Mouse (Mus musculus) neural tube, embryonic 15.5 days (tissue): ENCODE measurements around the gene Zfp40. TPM values are rescaled to one million over a fixed set of nuclear protein-coding genes. Genes with fewer than 3 reads are reported as not detected.
"Not testable (repeated sequence)": the region's sequence is repeated elsewhere in the genome, so short reads cannot be mapped to it uniquely, and the experiment has no call there.

Experiments used
- ATAC-seq: fragments of 200-750 bp; cut with Nextera tagmentation; 2 replicates; pipeline ENCODE4 v1.8.0; 2017; ENCODE audit warnings: mild to moderate bottlenecking, moderate TSS enrichment, moderate library complexity; ENCODE audit not compliant: low FRiP score
- H3K27ac ChIP-seq: fragments of 300-500 bp; sonication (generic); replicated peaks from 2 replicates; pipeline ENCODE4 v1.5.1; 2015; ENCODE audit warnings: mild to moderate bottlenecking, inconsistent platforms
- H3K27me3 ChIP-seq: fragments of 300-500 bp; sonication (generic); replicated peaks from 2 replicates; pipeline ENCODE4 v1.6.1; 2015; ENCODE audit warnings: inconsistent platforms
- H3K36me3 ChIP-seq: fragments of 300-500 bp; sonication (generic); 2 replicates; pipeline ENCODE4 v1.6.1; 2015; ENCODE audit warnings: inconsistent platforms
- H3K4me1 ChIP-seq: fragments of 300-500 bp; sonication (generic); 2 replicates; pipeline ENCODE4 v1.6.1; 2015; ENCODE audit warnings: inconsistent platforms
- H3K4me2 ChIP-seq: fragments of 300-500 bp; sonication (generic); 2 replicates; pipeline ENCODE4 v1.6.1; 2015; ENCODE audit warnings: inconsistent platforms, mild to moderate bottlenecking, moderate library complexity
- H3K4me3 ChIP-seq: fragments of 300-500 bp; sonication (generic); replicated peaks from 2 replicates; pipeline ENCODE4 v1.5.1; 2015; ENCODE audit warnings: mild to moderate bottlenecking, inconsistent platforms
- H3K9ac ChIP-seq: fragments of 300-500 bp; sonication (generic); replicated peaks from 2 replicates; pipeline ENCODE4 v1.6.1; 2015; ENCODE audit warnings: mild to moderate bottlenecking, inconsistent platforms
- H3K9me3 ChIP-seq: fragments of 300-500 bp; sonication (generic); replicated peaks from 2 replicates; pipeline ENCODE4 v1.6.1; 2016; ENCODE audit warnings: inconsistent platforms
- WGBS: fragments of 180-500 bp; shearing (Covaris S2); methylation state at CpG from one replicate; pipeline ENCODE4 v1.1.7; 2015; ENCODE audit warnings: mixed read lengths; 5-methylcytosine and 5-hydroxymethylcytosine counted together
- polyA plus RNA-seq: library from polyadenylated mRNA; unstranded; fragments of >200 nt; fragmentation: Nextera tagmentation; extraction: Ambion mirVana; gene quantifications from 2 replicates; pipeline ENCODE4 v1.2.1, GENCODE M21; 2015

The Zfp40 gene
- 22.2 and 26.1 TPM in 2 replicates for polyA plus RNA-seq

GRCm38 (mm10) chr17:23192453-23193379, at the start of gene Zfp40:
Gene Zfp40, minus strand, starts transcription at chr17:23193252.
- Histone ChIP-seq H3K9me3 (no peaks in the 10 kb centered on the region), H3K4me2 (peak within 1 kb of the TSS; percentile 60), H3K9ac (peak within 1 kb of the TSS; percentile 82), H3K27me3 (no peaks in the 10 kb centered on the region), H3K27ac (peak within 1 kb of the TSS; percentile 88), H3K36me3 (peaks cover 5% of the 10 kb centered on the region; the same call in 1 of the 2 replicates), H3K4me3 (peak within 1 kb of the TSS; percentile 82), H3K4me1 (peaks cover 12% of the 10 kb centered on the region)
- peak; percentile 100 for ATAC-seq
- 2% methylated on average over 27 of the region's 27 CpGs for WGBS

DNA sequence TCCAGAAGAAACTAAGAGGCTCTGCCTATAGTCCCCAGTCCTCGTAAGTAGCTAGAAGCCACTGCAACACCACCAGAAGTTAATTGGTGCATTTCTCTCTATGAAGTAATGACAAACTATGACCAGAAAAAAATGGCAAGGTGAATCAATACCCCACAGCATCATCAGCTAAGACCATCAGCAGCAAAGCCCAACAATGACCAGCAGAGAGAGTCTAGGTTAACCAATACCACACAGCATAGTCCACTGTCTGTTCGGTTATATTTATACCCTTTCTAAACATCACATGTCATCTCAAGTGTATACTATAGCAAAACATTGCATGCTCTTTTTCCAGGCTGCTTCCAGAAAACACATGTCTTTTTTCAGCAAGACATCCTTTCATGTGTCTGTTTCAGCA, 25.3 kb upstream of the Zfp40 start:
- Histone ChIP-seq H3K27ac (no peak overlapping the region), H3K9me3 (no peaks in the 10 kb centered on the region), H3K4me3 (no peak overlapping the region), H3K4me2 (no peak overlapping the region), H3K36me3 (no peaks in the 10 kb centered on the region), H3K4me1 (no peaks in the 10 kb centered on the region), H3K27me3 (no peaks in the 10 kb centered on the region), H3K9ac (no peak overlapping the region)
- WGBS, result 79% methylated on average over 2 of the region's 2 CpGs
- no peak for ATAC-seq

DNA sequence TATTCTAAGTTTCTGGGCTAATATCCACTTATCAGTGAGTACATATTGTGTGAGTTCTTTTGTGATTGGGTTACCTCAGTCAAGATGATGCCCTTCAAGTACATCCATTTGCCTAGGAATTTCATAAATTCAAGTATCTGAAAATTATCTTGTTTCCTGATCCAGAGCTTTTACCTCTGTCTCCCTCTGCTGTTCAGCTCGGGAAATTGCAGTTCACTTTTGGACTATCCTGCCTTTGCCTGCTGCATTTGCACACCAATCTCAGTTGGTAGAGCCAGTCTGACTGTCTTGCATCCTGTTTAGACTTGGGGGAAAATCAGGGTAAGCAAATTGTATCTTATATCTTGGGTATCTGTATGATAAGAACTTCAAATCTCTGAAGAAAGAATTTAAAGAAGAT, 6.8 kb upstream of the Zfp40 start:
- not testable (repeated sequence) for H3K9ac ChIP-seq, ATAC-seq, H3K9me3 ChIP-seq, H3K27me3 ChIP-seq, H3K36me3 ChIP-seq, H3K27ac ChIP-seq, H3K4me1 ChIP-seq, H3K4me2 ChIP-seq, H3K4me3 ChIP-seq
- 8% methylated on average over 1 of the region's 1 CpGs for WGBS

- no peak overlapping the region; the same call in 1 of the 2 replicates for H3K27ac ChIP-seq
These were observed 389 bp upstream of the Zfp40 start for GRCm38 (mm10) chr17:23193441-23193840.

GRCm38 (mm10) chr17:23187680-23188079, 5.4 kb downstream of the Zfp40 start:
- Histone ChIP-seq H3K36me3 (peaks cover 31% of the 10 kb centered on the region), H3K27me3 (no peaks in the 10 kb centered on the region), H3K9me3 (no peaks in the 10 kb centered on the region), H3K27ac (no peak overlapping the region), H3K9ac (no peak overlapping the region), H3K4me1 (peaks cover 12% of the 10 kb centered on the region), H3K4me3 (no peak overlapping the region), H3K4me2 (no peak overlapping the region)
- 83% methylated on average over 2 of the region's 2 CpGs for WGBS
- ATAC-seq, result no peak

More at GRCm38 (mm10) chr17:23193441-23193840, 389 bp upstream of the Zfp40 start:
- Histone ChIP-seq H3K4me1 (peaks cover 12% of the 10 kb centered on the region), H3K9ac (peak overlapping the region; percentile 29; the same call in 1 of the 2 replicates), H3K36me3 (peaks cover 4% of the 10 kb centered on the region; the same call in 1 of the 2 replicates), H3K27me3 (no peaks in the 10 kb centered on the region), H3K4me3 (peak overlapping the region; percentile 82), H3K9me3 (no peaks in the 10 kb centered on the region), H3K4me2 (peak overlapping the region; percentile 60)
- under 1% methylated on average over 11 of the region's 11 CpGs for WGBS
- ATAC-seq, result peak; percentile 93

Other genes with a start within 250 kb of the Zfp40 start
- not detected in 2 replicates for gene Vmn2r-ps130, start 132.1 kb downstream of the Zfp40 start, polyA plus RNA-seq
- not detected in 2 replicates for gene Vmn2r114, start 119.3 kb upstream of the Zfp40 start, polyA plus RNA-seq
- gene Vmn2r115, start 150.5 kb upstream of the Zfp40 start, polyA plus RNA-seq, result not detected in 2 replicates
- gene Vmn2r116, start 191.4 kb upstream of the Zfp40 start, polyA plus RNA-seq, result not detected in 2 replicates